Mouse (Mus musculus): ENCODE measurements around the gene Trank1.

The Trank1 gene

DNA sequence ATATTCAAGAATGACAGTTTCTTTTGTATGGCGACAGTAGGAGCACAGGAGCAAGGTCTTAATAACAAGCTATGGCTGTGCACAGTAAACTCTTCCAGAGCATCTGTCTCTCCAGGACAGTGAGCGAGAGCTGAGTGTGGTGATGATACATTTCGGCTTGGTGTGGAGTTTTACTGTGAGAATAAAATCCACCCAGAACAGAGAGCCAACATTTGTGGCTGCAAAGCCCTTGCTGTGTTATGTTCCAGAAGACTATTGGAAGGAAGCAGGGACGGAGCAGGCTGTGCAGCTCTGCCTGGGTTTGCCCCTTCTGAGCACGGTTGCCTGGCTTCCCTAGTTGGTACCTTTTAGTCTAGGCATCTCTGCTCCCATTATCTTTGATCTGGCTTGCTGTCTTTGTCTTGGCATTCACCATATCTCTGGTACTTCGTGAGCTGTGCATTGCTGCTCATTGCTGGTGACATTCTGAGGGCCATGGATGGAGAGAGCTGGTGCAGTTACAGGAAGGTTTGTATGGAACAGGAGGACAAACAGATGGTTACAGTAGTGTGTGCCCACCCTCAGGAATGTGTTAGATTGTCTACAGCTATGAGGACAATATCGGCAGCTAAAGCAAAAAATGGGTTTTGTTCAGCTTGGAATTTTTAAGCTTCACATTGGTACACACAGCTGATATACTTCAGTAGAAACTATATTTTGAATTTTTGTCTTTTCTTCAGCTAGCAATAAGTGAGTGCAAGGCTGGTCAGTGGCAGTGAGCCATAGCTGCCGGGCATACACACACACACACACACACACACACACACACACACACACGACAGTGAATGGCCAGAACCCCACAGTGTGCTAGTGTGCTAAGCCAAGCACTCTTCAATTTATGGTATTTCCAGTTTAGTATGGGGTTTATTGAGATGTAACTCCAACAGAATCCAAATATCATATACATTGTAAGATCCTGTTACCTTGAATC lies 69.8 kb downstream of the Trank1 start:
- no peak for DNase-seq (ENCODE audit: low spot score in 2 of 2)

DNA sequence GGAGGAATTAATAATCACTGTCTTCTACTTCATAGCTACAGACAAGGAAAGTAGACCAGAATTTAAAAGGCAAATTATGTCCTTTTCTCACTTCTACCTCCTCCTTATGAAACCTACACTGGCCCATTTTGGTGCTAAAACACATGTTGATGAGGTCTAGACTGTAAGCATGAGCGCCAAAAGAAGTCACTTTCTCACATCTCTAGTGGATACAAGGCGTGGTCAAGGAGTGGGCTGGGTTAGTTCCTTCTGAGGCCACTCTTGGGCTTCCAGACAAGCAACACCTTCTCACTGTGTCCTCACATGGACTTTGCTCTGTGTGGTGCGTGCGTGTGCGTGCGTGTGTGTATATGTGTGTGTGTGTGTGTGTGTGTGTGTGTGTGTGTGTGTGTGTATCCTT lies 70.9 kb downstream of the Trank1 start:
- DNase-seq (ENCODE audit: low spot score in 2 of 2): no peak

DNA sequence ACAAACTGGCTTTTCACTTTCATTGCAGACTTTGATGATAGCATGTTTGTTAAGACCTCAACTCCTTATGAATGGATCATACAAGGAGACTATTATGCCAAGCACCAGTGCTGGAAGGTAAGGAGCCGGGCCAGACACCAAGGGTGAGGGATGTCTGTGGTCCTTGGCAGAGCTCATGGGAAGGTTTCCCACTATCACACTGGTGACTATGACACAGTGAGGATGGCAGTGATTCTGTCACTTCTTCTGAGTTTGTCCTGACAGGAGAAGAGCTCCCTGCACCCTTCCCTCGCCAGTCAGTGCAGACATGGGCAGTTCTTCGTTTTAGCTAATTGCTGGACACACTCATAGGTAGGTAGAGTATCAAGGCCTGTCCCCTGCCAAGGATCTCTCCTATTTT lies 71.5 kb downstream of the Trank1 start:
- no peak for DNase-seq (ENCODE audit: low spot score in 2 of 2)

DNA sequence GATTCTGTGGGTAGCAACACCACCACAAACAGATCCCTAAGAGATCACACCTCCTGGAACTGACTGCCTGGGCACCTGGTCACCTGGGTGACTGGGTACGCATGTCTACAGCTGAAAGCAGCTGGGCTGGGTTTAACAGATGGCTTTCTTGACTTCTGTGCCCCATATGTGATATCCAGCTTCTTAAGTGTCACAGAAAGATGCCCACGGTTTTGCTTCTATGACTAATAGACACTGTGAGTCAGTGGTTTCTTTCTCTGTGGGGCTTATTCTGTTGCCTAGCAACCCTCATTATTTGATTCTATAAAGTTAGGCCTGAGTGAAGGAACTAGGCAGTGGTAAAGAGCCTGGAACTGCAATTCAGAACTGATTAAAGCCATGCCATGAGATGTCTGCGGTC lies 72.2 kb downstream of the Trank1 start:
- DNase-seq (ENCODE audit: low spot score in 2 of 2): no peak

DNA sequence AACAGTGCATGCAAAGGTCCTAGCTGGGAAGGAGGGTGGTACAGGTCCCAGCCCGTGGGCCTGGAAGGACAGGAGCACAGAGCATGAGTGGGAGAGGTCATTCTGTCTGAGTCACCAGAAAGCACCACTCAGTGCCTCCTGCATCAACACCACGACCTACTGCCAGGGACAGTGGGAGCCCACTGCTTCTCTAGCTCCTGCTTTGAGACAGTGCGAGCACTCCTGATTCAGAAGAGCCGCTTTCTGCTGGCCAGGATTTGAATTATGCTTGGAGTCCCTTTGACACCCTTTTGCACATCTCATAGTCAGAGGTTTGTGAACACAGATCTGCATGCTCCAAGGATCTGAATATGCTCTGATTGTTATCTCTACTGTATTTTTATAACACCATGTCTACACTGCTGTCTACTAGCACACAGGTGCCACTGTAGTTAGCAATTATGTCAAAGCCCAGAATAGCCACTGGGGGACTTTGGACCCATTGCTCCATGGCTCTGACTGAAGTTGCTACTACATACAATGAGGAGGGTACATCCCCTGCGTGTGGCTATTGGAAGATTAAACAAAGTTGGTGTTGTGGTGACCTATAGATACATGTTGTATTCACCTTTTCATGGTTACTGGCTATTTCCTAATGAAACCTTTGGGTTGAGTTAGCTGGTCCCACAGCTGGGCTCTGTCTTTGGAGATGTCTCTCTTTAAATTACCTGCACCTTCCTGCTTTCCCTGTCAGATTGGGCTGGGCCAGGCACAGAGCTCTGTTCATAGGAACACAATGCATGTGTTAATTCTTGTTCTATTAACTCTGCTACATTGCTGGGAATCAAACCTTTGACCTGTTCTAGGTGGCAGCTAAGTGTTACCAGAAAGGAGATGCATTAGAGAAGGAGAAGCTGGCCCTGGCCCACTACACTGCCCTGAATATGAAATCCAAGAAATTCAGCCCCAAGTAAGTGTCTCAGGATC lies 74.3 kb downstream of the Trank1 start:
- no peak for DNase-seq (ENCODE audit: low spot score in 2 of 2)

DNA sequence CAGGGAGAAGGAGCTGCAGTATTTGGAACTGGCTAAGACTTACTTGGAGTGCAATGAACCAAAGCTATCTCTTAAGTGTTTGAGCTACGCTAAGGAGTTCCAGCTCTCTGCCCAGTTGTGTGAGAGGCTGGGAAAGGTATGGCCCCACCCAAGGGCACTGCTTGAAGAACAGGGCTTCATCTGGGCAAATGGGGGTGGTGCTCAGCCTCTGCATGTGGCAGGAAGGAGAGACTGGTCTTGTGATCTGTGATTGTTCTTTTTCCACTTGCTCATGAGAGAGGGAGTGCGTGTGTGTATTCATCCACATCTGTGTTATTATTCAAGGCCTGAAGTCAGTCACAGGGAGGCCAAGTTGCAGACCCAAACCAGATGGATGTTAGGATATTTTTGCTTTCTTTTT lies 75.0 kb downstream of the Trank1 start:
- DNase-seq (ENCODE audit: low spot score in 2 of 2): no peak

DNA sequence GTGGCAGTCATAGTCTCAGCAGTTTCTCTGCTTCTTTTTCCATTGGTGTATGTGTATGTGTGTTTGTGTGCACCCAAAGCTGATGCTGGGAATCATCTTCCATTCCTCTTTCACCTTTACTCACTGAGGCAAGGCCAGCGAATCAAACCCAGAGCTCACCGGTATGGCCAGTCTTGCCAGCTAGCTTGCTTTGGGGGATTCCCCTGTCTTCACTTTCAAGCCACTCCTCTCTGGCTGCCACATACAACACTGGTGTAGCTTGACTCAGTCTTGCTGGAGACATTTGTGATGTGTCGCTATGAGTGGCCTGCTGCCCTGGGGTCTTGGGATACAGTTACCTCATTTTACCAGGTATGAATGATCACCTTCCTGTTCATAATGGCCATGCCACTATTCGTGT lies 76.0 kb downstream of the Trank1 start:
- no peak for DNase-seq (ENCODE audit: low spot score in 2 of 2)

DNA sequence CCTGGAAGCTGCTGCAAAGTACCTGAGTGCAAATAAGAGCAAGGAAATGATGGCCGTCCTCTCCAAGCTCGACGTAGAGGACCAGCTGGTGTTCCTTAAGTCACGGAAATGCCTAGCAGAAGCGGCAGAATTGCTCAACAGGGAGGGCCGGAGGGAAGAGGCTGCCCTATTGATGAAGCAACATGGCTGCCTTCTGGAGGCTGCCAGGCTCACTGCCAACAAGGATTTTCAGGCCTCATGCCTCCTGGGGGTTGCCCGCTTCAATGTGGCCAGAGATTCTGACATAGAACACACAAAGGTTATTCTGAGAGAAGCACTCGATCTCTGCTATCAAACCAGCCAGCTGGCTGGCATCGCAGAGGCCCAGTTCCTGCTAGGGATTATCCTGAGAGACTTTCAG lies 78.5 kb downstream of the Trank1 start:
- peak in 1 of 2 experiments; percentile 53 for DNase-seq (ENCODE audit: low spot score in 2 of 2)

DNA sequence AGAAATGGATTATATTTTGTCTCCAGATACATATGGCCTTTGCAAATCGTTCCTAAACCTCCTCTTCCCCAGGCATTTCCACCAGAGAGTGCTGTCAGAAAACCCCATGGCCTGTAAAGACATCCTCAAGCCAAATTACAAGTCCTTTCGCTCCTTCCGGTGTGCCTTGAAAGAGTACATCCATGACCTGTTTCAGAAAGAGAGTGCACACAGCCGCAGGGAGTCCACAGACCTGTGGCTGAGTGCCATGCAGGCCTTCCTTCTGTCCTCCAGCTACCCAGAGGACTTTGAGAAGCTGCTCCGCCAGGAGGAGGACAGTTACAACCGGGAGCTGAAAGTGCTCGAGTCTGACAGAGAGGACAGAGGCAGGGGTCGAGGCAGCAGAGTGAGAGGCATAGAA lies 79.5 kb downstream of the Trank1 start:
- DNase-seq (ENCODE audit: low spot score in 2 of 2): no peak

DNA sequence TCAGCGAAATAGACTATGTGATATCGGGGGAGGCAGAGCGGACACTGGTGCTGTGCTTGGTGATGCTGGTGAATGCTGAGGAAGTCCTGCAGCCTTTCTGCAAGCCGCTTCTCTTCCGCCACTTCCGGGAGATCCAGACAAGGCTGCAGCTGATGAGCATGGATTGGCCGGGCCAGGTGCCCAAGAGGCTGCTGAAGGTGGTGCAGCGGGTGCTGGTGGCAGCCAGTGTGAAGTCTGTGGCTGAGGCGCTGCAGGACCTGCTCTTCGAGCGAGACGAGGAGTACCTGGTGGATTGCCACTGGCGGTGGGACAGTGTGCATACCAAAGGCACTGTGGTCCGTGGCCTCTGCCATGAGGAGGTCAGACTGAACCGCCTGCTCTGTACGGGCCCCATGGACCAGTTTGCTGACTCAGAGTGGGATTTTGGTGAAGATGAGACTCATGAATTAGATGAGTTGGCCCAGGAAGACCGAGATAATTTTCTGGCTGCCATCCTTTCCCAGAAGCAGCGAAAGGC lies 80.4 kb downstream of the Trank1 start:
- DNase-seq (ENCODE audit: low spot score in 2 of 2): no peak

DNA sequence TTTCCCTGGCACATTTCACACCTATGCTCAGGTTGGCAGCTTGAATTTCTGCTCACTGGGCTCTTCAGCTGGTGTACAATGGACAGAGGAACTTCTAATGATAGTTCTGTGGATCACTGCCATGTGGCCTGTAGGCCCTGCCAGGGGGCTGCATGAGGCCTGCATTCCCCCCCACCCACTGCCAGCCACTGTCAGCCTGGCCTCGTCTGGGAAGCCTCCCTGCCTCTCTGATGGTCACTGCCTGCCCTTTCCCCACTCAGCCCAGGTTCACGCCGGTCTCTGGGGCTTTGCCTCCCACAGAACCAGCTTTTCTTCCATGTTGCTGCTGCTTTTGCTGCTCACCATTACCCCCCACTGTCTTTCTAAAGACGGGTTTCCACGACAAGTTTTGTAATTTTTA lies 83.7 kb downstream of the Trank1 start:
- no peak for DNase-seq (ENCODE audit: low spot score in 2 of 2)

DNA sequence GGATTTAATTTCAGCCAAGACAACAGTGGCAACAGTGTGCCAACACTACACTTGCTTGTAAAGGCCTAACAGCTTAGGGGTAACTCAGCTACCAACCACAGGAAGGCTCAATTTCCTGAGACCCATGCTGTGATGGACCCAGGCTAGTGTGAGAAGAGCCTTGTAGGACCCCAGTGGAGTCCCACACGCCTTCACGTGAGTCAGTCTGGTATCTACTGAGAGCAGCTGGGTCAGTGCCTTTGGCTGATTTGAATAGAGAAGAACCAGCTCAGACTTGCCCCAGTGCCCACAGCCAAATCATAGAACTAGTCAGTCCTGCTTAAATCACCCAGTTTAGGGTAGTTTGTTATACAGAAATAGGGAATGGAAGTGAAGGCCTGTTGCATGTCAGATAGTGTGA lies 86.5 kb downstream of the Trank1 start:
- no peak for DNase-seq (ENCODE audit: low spot score in 2 of 2)

DNA sequence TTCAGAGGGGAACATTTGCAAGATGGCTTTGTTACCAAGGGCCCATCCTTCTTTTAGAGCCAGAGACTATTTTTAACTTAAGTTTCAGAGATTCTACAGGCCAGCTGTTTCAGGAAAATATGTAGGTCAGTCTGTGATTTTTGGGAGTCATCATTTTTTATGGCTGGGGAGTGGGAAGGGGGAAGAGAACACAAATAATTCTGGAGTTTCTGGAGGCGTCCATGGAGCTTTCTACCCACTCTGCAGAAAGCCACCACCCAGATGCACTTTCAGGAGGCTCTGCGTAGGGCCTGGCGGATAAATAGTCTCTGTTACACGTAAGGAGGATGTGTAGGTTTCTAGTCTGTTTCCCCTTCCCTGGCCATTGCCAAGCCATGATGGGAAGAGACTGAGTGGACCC lies 88.5 kb downstream of the Trank1 start:
- no peak for DNase-seq (ENCODE audit: low spot score in 2 of 2)

DNA sequence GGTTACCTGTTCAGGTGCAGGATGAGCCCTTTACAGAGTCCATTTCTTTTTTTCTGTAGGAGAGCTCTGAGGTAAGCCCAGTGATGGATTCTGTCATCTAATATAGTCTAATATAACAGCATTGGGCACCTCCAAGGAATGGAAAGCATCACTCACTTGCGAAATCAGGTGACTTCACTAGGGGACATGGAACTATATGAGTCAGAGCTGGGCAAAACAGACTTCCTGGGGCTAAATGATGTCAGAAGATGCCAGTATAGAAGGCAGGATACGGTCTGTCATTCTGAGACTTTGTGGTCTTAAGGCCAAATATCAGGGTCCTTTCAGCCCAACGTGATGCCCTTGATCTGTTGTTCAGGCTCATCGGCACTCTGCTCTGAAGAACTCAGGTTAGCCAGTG lies 91.6 kb downstream of the Trank1 start:
- DNase-seq (ENCODE audit: low spot score in 2 of 2): no peak

DNA sequence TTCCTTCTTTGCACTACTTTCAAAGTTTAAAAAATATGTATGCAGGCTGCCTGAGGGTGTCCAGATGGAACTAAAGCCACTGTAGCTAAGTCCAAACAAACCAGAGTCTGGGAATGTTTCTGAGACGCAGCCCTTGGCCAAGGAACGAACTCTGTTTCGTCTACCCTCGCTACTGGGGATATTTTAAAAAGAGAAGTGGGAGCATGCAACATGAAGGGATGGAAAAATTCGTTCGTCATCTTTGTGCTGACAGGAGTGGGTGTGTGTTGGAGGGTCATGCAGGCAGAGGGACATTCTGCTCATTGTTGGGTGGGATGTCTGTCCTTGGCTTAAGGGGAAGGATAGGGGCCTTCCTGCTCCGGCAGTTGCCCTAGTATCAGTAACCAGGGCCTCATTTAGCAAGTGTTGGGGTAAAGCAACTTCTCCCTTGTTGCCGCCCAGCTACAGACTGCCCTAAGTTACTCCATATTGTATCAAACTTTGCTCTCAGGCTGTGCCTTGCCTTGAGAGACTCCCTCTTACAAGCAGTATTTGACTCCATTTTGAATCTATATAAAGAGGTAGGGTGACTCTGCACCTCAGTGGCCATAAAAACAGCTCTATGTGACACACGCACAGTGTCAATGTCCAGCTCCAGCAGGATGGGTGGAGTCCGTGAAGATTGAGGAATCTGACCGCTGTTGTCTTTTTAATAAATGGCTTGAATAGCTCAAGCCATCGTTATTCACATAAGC lies 93.0 kb downstream of the Trank1 start:
- no peak for DNase-seq (ENCODE audit: low spot score in 2 of 2)

DNA sequence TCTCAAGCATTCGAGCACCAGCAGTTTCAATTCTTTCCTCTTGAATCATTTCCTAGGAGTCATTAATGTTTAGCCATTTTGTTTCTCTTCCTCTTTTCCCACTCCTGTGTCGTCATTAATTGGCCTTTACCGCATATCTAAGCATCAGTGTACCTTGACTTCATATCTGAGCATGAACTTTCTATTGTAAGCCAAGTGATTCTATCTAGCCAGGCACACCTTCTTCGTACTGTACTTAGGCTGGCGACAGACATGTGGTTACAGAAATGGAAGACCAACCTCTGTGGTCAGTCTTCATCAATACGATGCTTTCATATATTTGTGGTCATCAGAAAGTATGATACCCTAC lies 93.5 kb downstream of the Trank1 start:
- DNase-seq (ENCODE audit: low spot score in 2 of 2): no peak

DNA sequence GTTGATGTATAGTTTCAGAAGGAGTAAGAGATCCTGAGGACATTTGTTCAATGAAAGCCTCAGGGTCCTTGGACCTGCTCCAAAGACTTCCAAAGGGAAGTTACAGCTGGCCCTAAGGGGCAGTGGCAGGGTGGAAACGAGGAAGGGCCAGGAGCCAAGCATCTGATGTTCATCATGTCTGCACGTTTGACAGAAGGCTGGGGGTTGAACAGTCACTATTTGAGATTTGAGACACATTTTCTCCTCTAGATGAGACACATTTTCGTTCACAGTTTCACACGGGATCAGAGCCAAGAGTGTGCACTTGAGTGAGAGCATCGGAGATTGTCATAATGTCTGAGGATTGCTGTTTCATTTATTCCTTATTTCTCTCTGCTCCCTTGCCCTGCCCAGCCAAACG lies 96.5 kb downstream of the Trank1 start:
- no peak for DNase-seq (ENCODE audit: low spot score in 2 of 2)

DNA sequence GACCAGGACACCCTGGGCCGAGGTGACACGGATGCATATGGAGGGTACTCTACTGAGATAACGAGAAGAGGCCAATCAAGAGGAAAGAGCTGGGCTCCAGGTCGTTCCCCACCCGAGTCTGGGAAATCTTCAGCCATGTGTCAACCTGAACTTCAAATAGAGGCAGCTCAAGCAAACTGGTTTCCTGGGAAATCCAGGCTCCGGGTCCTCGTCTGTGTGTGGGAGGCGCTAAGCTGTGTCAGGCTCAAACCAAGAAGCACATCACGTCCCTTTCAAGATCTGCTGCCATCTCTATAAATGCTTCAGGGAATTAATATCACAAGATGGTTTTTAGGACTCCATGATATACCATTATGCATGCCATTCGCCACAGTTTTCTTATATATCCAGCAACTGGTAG lies 96.9 kb downstream of the Trank1 start:
- no peak for DNase-seq (ENCODE audit: low spot score in 2 of 2)

DNA sequence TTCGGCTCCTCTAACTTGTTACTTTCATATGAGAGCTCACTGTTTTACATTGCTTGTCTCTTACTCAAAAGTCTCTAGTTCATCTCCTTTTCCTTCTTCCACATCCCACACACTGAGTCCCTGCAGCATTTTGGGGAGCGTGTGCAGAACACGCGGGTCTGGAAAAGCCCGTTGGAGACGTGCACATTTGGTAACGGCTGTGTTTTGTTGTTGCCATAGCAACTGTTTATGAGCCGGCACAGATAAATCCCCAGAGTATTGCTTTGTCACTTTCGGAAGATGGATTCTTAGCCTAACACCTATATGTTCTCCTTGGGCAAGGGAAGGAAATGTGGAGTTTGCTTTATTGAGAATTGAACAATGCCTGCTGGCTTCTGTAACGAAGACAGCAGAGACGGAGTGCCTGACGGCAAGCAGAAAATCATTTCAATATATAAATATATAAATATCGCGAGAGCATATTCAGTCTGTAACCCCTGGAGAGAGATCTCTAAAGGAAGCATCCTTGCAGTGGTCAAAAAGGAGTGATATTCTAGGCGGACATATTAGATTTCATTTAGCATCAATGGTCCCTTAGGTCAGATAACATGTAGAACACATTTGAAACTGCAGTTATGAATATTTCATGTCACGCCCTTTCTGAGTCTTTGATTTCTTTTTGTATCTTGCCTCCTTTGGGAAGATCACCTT lies 101.1 kb downstream of the Trank1 start:
- DNase-seq (ENCODE audit: low spot score in 2 of 2): no peak

DNA sequence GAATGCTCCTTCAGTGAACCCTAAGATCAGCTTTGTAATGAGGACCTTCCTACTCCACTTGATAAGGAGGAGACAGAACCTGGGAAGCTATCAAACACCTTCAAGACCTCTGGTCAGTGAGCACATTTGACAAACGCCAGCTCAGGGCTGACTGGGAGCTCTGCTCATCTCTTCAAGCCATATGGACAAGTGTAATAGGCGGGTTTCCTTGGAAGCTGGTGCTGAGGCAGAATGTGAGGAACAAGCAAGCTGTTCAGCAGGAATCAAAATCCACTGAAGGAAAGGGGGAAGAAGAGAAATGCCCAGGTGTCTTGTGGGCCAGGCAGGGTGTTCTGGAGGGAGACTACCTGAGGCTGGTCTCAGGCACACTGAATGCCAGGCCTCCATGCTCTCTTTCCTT lies 110.3 kb downstream of the Trank1 start:
- no peak for DNase-seq (ENCODE audit: low spot score in 2 of 2)

DNA sequence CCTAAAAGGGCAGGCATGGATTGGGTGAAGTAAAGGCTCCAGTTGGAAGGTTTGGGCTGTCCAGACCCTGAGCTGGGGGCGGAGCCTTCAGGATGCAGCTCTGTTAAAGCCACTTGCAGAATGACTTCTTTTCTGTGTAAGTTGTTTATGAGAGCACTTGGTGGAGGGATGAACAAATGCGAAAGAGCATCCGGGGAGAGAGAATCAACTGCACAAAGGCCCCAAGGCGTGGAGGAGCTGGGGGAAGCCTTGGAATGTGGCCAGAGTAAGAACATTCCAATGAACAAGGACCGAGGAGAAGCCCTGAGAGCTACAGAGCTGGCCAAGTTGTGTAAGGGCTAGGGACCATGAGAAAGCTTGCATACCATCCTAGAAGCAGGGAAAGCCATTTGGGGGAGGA lies 111.0 kb downstream of the Trank1 start:
- DNase-seq (ENCODE audit: low spot score in 2 of 2): no peak

All from cerebellum, postnatal 4 days (tissue).